Mouse (Mus musculus) ES-E14 (cell line): ENCODE measurements around the gene Cacng5.

Source experiments
- HCFC1 ChIP-seq: IDR thresholded peaks from 2 replicates; pipeline ENCODE4 v1.6.1; 2012; ENCODE audit warnings: low read length, inconsistent platforms, borderline replicate concordance; ENCODE audit not compliant: insufficient read depth
- ZC3H11A ChIP-seq: IDR thresholded peaks from 2 replicates; pipeline ENCODE4 v1.6.1; 2012; ENCODE audit warnings: low read depth, mild to moderate bottlenecking, inconsistent platforms, low read length, borderline replicate concordance

DNA sequence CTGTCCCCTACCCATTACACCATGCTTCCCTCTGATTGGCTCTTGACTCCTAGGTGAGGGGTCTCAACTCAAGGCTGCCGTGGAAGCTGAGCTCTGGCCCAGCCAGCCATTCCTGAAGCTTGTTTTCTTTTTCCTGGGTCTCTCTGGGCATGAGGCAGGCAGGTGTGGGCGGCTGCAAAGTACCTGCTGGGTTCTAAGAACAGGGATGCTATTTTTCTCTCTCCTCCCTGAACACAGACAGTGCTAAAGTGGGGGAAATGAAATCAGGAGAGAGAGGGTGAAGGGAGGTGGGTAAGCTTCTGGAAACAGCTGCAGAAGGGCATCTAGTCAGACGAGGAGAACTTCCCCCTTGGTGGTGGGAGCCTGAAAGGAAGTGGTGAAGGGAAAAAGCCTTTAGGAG lies 14.9 kb upstream of the Cacng5 start:
- no peak for TF ChIP-seq ZC3H11A
- TF ChIP-seq HCFC1: no peak
